Mouse (Mus musculus) retina, postnatal 1 day (tissue): ENCODE data around the gene AC134908.4.

Source experiments
- DNase-seq: peaks from one replicate; pipeline ENCODE4 v3.0.0-alpha.2; 2012

Gene AC134908.4

DNA sequence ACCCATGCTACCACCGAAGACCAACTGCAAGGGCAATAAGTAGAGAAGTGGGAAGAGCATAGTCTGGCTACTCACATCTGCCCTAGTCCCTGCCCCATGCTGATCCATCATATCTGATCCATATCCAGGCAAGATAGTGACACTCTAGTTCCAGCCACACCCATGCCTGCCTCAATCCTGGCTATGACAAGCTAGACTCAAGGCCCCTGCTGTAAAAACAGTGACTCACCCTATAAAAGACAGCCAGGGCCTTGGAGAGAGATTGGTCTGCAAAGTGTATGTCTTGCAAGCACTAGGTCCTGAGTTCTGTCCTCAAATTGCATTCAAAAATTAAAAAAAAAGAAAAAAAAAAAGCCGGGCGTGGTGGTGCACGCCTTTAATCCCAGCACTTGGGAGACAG is 11.0 kb upstream of the AC134908.4 start:
- no peak for DNase-seq

DNA sequence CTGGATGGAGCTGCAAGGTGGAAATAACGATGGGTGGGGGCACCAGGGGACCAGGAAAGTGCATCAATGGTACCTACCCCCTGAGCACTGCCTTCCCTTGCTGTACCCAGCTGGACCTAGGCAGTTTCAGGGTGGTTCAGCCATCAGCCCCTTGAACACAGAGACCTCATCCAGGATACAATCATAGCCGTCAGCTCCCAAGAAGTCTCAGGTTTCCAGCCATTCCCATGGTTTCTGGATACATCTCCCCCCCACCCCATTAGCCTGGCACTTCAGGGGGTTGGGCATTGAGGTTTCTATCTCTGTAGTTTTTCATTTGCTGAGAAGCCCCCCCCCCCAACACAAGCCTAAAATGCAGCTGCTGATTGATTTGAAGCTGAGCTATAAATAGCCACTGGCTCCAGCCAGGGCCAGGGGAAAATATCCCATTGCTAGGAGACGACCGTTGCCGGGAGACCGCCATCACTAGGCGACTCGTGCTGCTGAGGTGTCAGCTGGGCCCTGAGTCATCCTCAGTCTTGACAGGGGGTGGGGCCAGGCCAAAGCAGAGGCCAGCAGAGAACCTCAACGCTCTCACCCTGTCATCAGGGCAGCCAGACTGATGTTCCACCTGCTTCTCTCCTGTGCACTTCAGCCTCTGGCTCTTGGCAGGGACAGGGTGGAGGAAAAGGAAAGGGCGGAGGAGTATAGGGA is 7.5 kb upstream of the AC134908.4 start:
- DNase-seq = peak; percentile 96

DNA sequence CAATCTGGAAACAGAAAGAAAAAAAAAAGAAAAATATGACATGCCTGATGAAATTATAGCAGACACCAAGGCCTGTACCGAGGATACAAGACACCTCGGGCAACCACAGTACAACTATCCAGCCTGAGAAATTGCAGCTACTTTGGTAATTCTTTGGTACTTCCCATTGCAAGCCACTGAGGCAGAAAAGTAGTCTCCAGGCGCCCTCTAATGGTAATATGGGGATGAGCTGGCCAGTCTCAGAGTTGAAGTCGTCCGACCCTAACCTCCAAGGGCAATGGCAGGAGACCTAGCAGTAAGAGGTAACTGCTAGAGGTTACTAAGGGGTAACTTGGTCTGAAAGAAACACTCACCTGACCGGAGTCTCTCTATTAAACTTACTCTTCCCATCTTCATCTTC is 5.6 kb upstream of the AC134908.4 start:
- peak; percentile 91 for DNase-seq

DNA sequence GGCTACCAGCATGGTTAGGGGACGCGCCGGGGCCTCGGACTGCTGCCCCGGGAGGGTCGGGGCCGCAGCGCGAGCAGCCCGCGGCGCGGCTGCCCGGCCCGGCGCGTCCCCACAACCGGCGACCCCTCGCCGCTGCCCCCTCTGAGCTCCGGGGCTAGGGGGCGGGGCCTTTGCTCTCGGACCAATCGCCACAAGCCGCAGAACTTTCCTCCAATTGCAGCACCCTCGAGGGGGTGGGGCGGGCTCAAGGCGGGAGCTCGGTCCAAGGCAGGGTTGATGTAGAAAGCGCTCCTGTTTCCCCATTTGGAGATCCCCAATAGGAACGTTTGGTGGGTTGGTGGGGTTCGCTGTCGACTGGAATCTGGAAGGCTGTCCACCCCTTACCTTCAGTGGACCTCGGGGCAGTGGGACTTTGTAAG is 1.5 kb upstream of the AC134908.4 start, which contains the start of gene Metrn:
TSS of gene Metrn (minus strand) at position 186 of the 419 bp plus-strand sequence.
- DNase-seq = peak; percentile 95

DNA sequence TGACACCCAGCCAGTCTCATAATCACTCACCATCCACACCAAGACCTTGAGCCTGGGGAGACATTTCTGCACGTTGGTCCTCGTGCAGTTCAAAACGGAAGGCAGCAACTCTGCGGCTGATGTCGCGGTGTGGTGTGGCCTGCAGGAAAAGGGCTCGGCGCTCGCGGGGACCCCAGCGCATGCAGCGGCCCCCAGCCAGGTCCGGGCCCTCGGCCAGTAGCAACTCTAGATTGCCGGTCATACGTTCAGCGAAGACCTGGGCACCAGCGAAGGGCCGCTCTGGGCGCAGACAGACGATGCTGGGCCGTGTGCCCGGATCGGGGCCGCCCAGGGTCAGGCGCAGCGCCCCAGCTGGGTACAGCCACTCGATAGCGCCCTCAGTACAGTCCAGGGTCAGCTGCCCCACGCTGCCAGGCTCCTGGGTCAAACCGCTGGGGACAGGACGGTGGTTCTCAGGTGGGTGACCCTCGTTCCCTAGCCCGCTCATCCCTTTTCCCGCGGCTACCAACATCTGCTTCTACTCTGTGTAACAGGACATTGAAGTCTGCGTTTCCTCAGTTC is 832 bp upstream of the AC134908.4 start:
- no peak for DNase-seq

DNA sequence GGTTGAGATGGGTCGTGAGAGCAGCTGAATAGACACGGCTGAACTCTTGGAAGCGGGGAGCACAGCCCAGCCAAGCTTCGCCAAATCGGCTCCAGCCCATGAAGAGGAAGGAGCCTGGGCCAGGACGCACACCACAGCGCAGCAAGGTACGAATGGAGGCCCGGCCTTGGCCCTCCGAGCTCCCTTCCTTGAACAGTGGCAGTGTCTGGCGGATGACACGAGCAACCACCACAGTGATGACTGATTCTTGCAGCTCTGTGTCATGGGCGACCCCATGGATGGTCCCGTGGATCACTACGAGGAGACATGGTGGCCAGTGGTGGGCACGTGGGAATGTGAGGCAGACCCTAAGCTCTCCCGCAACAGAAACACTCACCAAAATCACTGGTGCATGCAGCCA is 461 bp downstream of the AC134908.4 start:
- DNase-seq = no peak

DNA sequence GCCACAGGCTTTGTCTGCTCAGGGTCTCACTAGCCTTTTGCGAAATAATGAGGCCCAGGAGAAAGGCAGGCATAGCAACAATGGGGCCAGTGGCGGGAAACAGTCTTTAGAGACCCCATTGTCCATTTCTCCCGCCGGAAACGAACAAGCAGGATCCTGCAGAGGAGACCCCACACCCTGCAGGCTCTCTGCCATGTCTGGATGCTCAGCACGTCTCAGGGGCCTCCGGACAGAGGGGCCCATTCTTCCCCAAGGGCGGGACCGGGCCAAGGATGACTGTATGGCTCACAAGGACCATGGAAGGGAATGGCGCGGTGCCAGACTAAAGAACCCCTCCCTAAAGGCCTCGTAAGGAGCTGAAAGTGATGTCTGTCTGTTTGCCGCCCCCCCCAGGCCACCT is 1.3 kb downstream of the AC134908.4 start:
- DNase-seq = peak; percentile 62

DNA sequence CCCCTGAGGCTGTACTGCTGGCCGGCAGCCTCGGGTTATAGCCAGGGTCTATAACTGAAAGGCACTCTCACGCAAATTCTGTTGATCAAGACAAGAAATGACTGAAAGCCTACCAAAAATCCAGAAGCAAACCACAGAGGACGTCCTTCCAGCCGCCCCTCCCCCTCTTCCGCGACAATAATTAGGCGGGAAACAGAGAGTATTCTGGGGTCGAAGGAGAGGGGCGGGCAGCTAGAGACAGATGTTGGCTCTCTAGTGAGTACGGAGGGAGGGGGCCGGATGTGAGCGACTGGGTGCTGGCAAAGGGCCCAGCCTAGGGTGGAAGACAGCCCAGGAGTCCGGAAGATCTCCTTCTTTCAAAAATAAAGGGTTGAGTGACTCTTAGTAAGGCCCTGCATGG is 2.8 kb downstream of the AC134908.4 start, which contains the start of gene Fam173a:
TSS of gene Fam173a (minus strand) at position 287 of the 400 bp plus-strand sequence.
- DNase-seq = peak; percentile 92

DNA sequence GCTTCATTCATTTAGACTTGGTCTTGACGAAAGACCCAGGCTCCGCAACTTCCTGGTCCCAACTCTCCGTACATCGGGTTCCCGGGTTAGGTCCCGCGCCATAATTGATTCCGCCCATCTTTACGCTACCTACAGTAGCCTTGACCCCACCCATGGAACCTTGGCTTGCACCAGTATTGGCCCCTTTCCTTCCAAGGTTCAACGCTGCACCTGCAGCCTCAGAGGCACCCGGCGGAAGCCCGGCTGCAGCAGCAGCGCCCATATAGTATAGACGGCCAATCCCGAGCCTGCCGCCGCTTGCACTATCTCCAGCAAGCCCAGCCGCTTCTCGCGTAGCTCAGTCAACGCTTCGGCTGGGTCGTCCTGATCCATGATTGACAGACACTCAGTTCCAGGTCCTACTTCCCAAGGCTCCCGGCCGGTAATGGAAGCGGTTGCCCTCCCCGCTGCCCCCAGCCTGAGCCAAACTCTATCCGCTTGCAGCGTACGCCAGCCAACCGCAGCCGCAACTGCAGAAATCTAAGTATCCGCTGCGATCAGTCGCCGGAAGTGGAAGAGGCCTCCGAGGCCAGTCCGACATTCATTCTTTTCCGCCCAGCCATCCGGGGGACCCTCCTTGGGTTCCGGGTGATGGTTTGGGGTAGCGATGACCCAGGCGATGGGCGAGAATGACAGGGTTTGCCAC is 3.5 kb downstream of the AC134908.4 start:
- peak; percentile 93 for DNase-seq

DNA sequence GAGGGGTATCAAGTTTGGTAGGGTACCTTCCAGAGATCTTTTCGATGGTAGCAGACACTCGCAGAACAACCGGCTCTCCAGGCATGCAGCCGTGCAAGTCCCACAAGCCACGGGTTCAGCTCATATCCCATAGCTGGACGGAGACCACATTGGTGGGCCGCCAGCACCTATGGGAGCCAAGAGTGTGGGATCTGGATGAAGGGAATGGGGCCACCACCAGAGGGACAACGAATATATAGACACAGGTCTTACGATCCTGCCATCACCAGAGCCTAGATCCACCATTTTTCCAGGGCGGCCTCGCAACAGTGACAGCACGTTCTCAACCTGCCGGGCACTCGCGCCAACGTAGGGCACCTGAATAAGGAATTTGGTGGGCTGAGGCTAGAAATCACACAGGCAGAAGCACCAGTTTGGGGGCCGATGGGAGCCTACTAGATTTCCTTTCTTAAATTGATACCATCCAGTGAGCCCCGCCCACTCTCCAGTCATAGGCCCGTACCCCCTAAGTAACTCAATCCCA is 4.1 kb downstream of the AC134908.4 start:
- DNase-seq = peak; percentile 41

DNA sequence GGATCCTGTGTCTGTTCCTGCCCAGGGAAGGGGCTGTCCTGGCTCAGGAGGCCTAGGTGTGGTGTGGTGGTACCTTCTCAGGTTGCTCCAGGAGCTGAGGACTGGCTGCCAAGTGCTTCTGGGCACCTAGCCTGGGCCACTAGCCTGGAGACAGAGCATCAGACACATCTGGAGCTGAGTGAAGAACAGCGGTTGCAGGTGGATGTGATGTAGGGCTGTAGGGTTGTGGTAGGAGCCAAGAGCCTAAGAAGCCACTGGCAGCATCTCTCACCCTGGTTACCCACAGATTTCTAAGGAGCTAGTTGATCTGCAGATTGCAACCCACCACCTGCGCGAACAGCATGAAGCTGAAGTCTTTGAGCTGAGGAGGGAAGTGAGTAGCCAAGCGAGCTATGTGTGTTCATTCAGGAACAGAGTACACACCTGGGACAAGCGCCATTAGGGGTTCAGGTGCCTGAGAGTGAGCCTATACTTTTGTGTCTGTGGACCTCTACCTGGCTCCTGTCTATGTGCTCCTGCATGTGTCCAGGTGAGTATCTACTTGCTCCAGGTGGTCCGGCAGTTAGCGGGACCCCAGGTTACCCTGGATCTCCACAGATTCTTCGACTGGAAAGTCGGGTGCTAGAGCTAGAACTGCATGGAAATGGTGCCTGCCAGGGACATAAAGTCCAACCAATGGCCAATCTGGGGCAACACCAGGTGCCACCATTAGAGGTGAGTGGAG is 8.5 kb downstream of the AC134908.4 start:
- no peak for DNase-seq

DNA sequence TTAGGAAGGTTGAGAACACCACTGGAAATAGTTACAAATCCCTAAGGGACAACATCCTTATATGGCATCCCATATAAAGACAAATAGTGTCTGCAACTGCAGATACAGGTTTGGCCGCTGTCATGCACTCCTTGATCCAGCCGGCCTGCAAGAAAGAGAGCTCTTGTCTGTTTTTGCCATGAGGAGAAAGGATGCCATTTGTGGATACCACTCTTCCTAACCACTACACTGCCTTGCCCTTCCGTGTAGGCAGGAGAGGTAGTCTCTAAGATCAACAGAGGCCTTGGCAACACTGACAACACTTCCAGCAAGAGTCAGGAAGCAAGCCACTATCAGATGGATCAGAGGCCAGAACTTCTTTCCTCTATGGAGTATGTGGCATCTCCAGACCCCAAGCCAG is 9.2 kb downstream of the AC134908.4 start, which contains the start of gene Ccdc78:
TSS of gene Ccdc78 (plus strand) at position 301 of the 400 bp plus-strand sequence.
- DNase-seq = no peak

DNA sequence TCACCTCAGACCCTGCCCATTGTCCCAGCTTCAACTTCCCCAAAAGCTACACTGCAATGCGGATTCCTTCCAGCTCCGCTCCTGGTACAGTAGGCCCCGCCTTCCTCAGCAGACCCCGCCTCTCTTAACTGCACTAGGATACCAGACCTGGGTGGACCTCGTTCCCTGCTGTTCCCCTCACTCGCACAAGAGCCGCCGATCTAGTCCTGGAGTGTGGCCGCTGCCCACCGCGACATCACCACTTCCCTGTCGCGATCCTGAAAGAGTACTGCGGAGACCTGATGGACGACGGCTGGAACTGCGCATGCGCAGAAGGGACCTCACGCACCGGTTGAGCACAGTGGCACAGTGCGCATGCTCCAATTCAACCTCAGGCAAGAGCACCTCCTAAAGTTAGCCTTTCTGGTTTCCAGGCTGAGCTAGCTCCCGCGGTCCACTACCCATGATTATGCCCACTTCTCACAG is 10.1 kb downstream of the AC134908.4 start, which contains the start of gene Haghl:
TSS of gene Haghl (minus strand) at position 393 of the 465 bp plus-strand sequence.
- peak; percentile 96 for DNase-seq

DNA sequence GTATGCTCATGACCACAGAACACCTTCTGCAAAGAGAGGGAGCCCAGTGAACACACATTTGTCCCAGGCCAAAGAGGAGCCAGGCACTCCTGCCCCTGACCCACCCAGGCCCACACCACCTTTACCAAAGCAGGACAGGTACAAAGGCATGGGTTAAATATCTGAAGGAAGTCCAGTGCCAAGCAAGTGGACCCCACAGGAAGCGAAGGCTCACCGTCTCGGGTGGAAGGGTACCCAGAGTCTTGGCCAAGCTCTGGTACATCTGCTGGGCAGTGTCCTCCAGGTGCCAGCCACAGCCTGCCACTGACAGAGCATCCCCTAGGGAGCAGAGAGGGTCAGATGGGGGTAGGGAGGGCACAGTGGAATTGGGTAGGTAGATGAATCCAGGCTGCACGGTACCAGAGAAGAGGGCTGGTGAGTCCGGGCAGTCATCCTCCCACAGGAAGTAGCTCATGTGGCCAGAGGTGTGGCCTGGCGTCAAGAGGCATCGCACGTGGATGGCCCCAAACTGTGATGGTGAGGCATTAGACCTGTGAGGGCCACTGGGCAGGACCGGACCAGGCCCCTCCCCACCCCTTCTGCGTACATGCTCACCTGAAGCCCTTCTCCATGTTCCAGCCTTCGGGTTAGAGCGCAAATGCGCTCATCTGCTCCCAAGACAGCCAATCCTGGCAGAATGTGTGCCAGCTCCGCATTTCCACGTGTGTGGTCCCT is 11.4 kb downstream of the AC134908.4 start:
- DNase-seq = no peak

DNA sequence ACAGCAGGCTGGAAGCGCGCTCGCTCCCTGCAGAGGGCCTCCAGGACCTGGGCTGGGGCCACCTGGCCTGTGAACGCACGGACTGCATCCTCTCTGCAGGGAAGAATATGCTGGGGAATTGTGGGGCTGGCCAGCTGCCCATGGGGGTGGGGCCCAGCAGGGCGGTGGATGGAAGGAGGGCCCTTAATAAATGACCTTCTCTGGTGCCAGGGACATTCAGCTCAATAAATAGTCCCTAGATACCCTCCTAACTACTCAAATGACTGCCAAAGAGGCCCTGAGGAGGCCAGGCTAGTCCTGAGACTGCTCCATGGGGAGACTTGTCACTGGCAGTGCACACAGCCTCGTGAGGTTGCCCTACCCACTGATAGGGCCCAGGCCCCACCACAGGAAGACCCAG is 12.4 kb downstream of the AC134908.4 start:
- no peak for DNase-seq

DNA sequence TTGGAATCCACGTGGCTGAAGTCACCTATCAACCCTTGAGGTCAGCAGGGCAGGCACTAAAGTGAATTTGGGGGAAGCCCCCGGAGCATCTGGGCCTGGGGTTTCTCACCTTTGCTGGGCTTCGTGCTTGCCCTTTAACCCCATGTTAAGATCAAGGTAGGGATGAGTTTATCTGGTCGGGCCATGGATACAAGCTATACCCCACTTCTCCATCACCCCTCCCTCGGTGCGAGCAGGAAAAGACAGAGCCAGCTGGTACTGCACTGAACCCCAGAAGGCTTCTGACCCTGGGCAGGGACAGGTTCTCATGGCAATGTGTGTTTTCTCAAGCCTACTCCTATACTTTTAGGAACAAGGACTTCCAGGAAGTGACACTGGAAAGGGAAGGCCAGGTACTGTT is 14.1 kb downstream of the AC134908.4 start:
- DNase-seq = no peak

DNA sequence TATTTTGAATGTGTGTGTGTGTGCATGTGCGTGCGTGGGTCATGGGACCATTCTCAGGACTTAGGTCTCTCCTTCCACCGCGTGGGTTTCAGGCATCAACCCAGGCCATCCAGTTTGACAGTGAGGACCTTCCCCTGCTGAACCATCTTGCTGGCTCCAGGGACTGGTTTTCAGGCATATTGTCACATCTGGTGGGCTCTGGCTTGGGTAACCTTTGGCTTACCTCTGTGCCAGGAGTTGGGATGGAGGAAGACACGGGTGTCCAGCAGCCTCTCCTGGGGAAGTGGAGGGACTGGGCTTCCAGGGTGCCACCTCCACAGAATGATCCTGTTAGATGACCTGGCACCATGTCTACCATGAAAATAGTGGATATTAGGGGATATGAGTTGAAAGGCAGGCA is 17.5 kb downstream of the AC134908.4 start:
- no peak for DNase-seq

DNA sequence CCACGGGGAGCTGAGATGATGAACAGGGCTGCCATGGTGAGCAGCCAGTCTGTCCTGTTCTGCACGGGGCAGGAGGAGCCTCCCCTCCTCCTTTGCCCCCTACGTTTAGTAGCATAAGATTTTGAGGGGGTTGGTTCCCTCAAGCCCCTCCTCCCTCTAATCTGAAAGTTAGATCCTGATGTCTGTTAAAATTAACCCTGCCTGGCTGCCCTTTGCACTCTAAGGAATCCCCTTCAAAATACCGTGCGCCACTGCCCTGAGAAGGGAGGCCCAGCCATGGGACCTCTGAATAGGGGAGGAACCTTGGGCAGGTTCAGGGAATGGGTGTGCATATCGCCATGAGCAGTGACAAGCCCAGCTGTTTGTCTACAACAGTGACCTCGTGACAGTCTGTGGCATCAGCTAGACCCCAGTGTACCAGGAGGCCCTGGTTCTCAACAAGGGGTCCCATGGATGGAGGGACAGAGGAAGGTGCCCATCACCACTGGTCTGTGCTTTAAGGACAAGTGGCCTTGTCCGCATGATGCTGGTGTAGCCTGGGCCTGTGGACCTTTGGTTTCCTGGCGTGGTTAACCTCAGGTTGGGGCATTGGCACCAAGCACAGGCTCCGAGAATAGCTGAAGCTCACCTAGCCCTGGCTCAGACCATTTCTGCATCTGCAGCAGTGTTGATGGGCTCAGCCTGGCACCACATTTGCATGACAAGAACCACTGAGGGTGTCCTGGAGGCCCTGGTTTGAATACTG is 20.0 kb downstream of the AC134908.4 start:
- no peak for DNase-seq

DNA sequence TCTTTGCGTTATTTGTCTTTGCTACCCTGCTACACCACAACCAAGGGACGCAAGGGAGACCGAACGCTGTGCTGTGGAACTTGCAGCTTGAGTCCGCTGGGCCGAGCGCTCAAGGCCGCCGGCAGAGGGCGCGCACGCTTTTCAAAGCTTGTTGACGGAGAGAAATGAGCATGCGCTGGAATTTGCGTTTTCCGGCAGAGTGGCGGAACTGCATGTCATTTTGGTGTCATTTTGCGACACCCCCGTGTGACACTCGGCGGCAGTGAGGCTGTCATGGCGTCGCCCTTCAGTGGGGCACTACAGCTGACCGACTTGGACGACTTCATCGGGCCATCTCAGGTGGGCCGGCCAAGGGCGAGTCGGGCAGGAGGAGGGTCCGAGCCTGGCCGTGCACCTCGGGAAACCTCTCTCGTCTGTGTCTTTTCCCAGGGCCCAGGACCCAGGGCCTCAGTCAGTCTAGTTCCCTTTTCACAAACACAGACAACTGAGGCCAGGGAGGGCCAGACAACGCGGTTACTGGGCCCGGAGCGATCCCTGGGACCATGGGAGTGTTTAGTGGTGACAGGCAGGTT is 21.8 kb downstream of the AC134908.4 start, which contains the start of gene Narfl:
TSS of gene Narfl (plus strand) at position 228 of the 572 bp plus-strand sequence.
- DNase-seq = peak; percentile 98

DNA sequence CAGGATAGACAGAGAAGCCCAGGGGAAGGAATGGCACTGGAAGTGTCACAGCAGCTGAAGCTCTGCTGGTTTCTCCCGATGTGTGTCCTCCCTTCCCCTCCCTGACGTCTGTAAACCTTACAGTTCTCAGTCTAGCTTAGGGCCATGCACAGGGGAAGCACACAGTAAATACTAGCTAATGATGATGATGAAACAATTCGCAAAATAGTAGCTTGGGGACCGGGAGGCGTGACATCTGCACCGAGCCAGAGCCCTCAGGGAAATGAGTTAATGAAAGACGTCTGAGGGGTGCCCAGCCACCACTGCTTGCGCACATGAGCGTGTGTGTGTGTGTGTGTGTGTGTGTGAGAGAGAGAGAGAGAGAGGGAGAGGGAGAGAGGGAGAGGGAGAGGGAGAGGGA is 26.1 kb downstream of the AC134908.4 start:
- no peak for DNase-seq

DNA sequence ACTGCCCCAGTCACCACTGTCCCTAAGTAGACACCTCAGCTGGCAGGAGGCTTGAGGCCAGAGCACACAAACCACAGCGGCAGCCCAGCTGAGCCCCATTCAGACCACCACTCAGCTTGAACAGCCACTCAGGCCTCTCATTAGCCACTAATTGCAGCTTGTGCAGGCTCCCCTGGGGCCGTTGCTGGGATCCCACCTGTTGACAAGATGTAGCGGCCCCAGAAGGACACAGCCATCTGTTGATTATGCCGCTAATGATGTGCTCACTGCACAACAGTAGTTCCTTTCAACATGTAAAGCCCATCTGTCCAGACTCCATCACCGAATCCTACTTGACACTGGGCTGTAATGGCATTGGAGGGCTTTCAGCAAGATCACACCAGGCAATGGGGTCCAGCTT is 29.6 kb downstream of the AC134908.4 start:
- peak; percentile 97 for DNase-seq
